Mouse (Mus musculus): ENCODE results near the gene Ccdc174. TPM values are rescaled to one million over a fixed set of nuclear protein-coding genes. Genes with fewer than 3 reads are reported as not detected.

Gene Ccdc174
- total and polyA plus RNA-seq, 3 experiments, result 2.8 to 10.1 (median 9.0) TPM

- TF ChIP-seq EP300 (IDR thresholded peaks at IDR 0.05; ENCODE audit: insufficient read depth, low read depth, low read length), result no peak
- TF ChIP-seq CTCF (IDR thresholded peaks at IDR 0.05), result no peak
- TF ChIP-seq POLR2A (IDR thresholded peaks at IDR 0.05; ENCODE audit: insufficient read depth, low read depth, low read length), result no peak
- no peak overlapping the region for H3K4me3 ChIP-seq
- H3K27me3 ChIP-seq (ENCODE audit: control insufficient read depth, insufficient read depth, low read length), result no peaks in the 10 kb centered on the region
- whole genome bisulfite sequencing, result 74% methylated on average over 4 of the region's 4 CpGs
- no peaks in the 10 kb centered on the region for H3K4me1 ChIP-seq (ENCODE audit: control insufficient read depth, insufficient read depth, low read length)
- no peak overlapping the region for H3K27ac ChIP-seq
- H3K79me2 ChIP-seq (replicated peaks; ENCODE audit: control insufficient read depth, insufficient read depth, low read length), result no peaks in the 10 kb centered on the region
- H3K9ac ChIP-seq (ENCODE audit: low read depth, low read length), result no peak overlapping the region
- intact Hi-C loops (cut with DNase I), result no loop called here
- DNase-seq, result no peak
- H3K36me3 ChIP-seq (ENCODE audit: control insufficient read depth, insufficient read depth, low read length), result no peaks in the 10 kb centered on the region
Measured at GRCm38 (mm10) chr6:91938491-91938890, 60.6 kb downstream of the Ccdc174 start.

DNA sequence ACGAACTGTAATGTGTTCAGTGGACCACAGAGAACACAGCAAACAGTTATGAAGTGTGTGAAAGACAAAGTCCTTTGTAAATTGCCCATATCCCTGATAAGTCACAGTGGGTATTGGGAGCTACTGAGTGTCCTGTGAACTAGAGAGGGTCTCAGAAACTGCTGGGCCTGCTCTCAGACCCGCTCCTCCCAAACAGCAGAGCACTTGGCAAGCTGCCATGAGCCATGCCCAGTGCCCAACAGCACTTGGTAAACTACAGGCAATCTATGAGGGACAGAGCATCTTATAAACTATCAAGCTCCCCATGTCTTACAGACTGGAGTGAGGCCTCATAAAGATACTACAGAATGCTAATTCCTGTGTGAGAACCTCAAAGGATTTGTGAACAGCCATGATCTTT is 70.6 kb downstream of the Ccdc174 start:
- Histone ChIP-seq H3K4me1 (ENCODE audit: control insufficient read depth, insufficient read depth, low read length) (no peaks in the 10 kb centered on the region), H3K79me2 (replicated peaks; ENCODE audit: control insufficient read depth, insufficient read depth, low read length) (no peaks in the 10 kb centered on the region), H3K9ac (ENCODE audit: low read depth, low read length) (no peak overlapping the region), H3K4me3 (no peak overlapping the region), H3K27me3 (ENCODE audit: control insufficient read depth, insufficient read depth, low read length) (no peaks in the 10 kb centered on the region), H3K36me3 (ENCODE audit: control insufficient read depth, insufficient read depth, low read length) (no peaks in the 10 kb centered on the region), H3K27ac (no peak overlapping the region)
- intact Hi-C loops (cut with DNase I), result no loop called here
- no peak for TF ChIP-seq CTCF (IDR thresholded peaks at IDR 0.05)
- no peak for TF ChIP-seq POLR2A (IDR thresholded peaks at IDR 0.05; ENCODE audit: insufficient read depth, low read depth, low read length)
- no peak for TF ChIP-seq EP300 (IDR thresholded peaks at IDR 0.05; ENCODE audit: insufficient read depth, low read depth, low read length)
- no peak for DNase-seq
- 72% methylated on average over 2 of the region's 2 CpGs for WGBS

Other genes with a start within 250 kb of the Ccdc174 start
- 10 to 100 TPM; 56.4 to 96.9 TPM for gene Slc6a6, start 194.0 kb upstream of the Ccdc174 start, total RNA-seq (2021)
- 86.2 and 118 TPM in 2 replicates for gene Slc6a6, start 194.0 kb upstream of the Ccdc174 start, polyA plus RNA-seq (2012; rRNA removed)
- 10 to 100 TPM in 1 of 2 experiments, 1 to 10 TPM in 1; 8.5 to 12.4 TPM for gene Grip2, start 50.8 kb upstream of the Ccdc174 start, total RNA-seq (2021)
- 25.2 and 37.9 TPM in 2 replicates for gene Grip2, start 50.8 kb upstream of the Ccdc174 start, polyA plus RNA-seq (2012; rRNA removed)
- gene 4930590J08Rik, start 24.8 kb downstream of the Ccdc174 start, total RNA-seq (2021), result under 1 TPM; 0.52 to 0.78 TPM
- gene 4930590J08Rik, start 24.8 kb downstream of the Ccdc174 start, polyA plus RNA-seq (2012; rRNA removed), result 0.43 and 0.94 TPM in 2 replicates
- 10 to 100 TPM; 21.0 to 21.8 TPM for gene Fgd5, start 100.8 kb downstream of the Ccdc174 start, total RNA-seq (2021)
- gene Fgd5, start 100.8 kb downstream of the Ccdc174 start, polyA plus RNA-seq (2012; rRNA removed), result 12.7 and 18.4 TPM in 2 replicates
- gene Nr2c2, start 213.3 kb downstream of the Ccdc174 start, total RNA-seq (2021), result 10 to 100 TPM; 21.6 to 26.8 TPM
- gene Nr2c2, start 213.3 kb downstream of the Ccdc174 start, polyA plus RNA-seq (2012; rRNA removed), result 8.5 and 14.8 TPM in 2 replicates